Mouse (Mus musculus): Measurements from ENCODE around the gene Rtp2. TPM values are rescaled to one million over a fixed set of nuclear protein-coding genes. Genes with fewer than 3 reads are reported as not detected.
"Not testable (repeated sequence)": the region's sequence is repeated elsewhere in the genome, so short reads cannot be mapped to it uniquely, and the experiment has no call there.

Gene Rtp2
- total RNA-seq, 2 experiments from 2014 or later: not detected

DNA sequence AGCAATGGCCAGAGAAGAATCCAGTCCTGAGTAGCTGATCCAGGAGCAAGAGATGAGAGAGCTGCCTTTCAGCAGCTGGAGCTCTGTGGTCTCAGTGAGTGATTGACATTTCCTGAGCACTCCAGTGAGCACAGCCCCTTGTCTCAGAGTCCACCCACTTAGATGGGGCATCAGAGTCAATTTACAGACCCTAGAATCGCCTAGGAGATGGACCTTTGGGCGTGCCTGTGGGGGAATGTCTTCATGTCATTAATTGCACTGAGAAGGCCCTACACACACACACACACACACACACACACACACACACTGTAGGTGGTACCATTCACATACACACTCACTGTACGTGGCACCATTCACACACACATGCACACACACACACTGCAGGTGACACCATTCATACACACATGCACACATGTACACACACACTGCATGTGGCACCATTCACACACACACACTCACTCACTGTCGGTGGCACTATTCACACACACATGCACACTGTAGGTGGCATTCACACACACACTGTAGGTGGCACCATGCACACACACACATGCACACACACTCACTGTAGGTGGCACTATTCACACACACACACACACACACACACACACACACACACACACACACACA is 20.0 kb upstream of the Rtp2 start:
- no peak for DNase-seq (ENCODE audit: low spot score)

DNA sequence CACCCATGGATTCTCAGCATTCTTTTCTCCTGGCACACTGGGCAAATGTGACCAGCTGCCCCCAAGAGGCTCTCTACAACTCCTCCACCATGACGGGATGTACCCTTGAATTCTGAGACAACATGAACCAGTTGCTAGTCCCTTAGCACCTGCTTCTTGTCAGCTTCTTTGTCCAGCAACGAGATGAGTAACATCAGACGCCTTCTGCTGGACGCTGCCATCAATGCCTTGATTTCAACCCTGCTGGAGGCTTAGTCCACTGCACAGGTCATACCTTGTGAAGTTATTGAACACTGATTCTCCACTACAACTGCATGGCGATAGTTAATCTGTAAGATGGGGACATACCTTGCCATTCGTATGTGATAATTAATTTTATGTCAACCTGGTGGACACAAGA is 15.5 kb upstream of the Rtp2 start:
- no peak for DNase-seq (ENCODE audit: low spot score)

DNA sequence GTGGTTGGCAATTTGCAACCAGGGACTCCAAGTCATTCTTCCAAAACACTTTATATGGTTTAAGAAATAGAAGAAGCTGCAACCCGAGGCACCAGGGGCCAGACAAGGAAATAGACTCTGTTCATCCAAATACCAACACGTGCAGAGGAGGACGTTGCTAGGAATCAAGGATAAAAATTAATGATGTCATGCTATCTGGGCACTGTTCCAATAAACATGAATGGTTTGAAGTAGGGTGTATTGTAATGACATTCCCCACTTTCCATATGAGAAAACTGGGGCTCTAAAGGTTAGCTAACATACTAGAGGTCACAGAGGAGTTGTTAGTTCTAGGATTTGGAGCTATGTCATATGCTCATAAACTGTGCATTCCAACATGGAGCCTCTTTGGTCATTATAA is 12.6 kb upstream of the Rtp2 start:
- no peak for DNase-seq (ENCODE audit: low spot score)

DNA sequence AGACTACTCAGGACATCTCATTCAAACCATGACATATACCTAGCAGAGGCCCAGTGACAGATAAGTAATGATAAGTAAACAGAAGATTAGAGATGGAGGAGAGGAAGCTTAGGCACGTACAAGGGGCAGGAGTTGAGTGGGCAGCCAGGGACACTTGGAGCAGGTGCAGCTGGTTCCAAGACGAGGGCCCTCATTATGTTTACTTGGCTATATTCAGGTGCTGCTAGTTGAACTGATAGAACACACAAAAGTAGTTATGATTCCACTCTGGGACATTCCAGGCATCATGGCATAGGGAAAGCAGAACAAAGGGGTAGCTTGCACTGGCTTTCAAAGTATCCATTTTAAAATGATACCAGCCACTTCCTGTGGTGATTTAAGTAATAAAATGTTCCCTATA is 2.2 kb upstream of the Rtp2 start:
- no peak for DNase-seq (ENCODE audit: low spot score)

DNA sequence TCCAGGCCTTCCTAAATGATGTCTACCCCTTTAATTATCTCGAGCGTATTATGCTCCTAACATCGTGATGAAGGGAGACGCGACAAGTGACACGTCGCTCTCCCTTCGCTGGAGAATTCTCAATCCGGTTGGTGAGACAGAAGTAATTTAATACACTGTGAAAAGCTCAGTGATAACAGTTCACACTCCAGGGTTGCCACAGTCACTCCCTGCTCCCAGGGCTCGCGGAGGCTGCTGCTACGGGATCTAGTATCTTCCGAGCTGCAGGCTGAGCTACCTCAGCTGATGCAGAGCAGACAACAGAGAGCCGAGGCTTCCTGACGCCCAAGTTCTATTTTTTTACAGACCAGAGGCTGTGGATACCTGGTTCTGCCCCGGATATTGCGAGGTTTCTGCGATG is 919 bp downstream of the Rtp2 start:
- no peak for DNase-seq (ENCODE audit: low spot score)

DNA sequence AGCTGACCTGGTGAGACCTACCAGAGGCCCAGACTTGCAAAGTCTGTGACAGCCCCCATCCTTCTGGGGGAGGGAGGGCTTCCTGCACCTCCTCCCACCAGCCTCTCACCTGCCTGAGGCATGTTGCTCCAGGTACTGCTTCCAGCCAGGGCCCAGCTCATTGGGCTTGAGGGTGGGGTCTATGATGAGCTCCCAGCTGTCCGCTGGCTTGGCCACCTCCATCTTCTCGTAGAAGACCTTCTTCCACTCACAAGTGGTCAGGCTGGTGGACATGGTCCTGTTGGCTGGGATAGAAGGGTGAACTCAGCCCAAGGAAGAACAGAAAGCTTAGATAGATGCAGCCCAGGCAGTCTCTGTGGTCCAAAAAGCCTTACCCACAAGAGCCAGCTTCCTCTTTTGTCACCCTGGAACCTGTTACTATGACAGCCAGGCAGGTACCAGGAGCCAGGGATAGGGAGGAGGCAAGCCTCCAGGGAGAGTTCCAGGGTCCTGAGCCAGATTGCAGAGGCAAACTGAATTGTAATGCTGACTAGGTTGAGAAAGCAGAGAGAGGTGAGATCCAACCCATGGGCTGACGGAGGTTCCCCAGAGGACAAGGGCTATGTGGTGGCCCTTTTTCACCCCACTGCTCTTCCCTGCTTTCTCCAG is 1.6 kb downstream of the Rtp2 start:
- DNase-seq (ENCODE audit: low spot score): no peak

DNA sequence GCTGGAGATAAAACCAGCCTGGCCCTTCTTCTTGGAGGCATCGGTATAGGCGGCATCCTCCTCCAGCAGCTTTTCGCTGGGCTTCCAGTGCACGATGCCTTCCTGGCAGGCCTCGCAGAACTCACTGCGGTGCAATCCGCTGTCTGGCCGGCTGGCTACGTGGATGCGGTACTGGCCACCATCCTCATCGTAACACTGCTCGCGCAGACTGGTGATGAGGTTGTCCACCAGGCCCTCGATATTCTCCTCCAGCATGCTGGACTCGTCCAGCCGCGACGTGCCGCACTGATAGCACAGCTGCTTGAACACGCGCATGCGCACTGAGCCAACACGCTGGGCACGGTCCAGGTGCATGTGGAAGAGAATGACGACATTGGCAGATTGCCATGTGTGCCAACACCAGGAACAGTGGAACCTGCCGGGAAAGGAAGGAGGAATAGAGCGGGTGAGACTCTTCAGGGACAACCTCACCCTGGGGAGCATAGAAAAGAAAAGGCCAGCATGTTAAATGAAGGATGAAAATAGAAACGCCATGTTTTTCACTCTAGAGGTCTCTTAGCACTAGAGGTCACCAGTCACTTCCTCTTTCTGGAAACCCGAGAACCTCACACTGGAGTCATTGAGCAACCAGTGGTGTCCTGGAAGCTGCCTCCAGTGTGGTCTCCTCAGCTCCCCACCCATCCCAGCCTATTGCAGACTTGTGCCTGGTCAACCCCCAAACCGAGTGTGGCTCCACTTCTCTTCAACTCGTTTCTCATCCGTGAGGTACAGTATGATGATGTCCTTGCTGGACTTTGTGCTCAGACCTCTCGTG is 4.7 kb downstream of the Rtp2 start:
- DNase-seq (ENCODE audit: low spot score): no peak

DNA sequence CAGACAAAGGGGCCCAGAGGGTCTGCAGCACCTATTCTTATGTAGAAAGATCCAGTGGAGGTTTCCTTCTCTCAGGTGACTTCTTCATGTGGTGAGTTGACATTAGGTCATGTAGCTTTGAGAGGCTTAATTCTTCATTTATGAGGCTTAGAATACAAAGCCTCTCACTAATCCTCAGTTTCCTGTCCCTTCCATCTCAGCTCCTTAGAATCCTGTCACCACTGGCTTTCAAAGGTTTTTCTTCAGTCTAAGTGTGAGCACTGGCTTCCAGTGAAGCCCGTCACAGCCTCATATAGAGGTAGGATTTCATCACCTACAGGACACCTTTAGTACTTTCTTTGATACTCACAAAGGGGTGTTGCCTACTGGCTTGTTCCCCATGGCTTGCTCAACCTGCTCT is 9.3 kb downstream of the Rtp2 start:
- DNase-seq (ENCODE audit: low spot score): no peak

DNA sequence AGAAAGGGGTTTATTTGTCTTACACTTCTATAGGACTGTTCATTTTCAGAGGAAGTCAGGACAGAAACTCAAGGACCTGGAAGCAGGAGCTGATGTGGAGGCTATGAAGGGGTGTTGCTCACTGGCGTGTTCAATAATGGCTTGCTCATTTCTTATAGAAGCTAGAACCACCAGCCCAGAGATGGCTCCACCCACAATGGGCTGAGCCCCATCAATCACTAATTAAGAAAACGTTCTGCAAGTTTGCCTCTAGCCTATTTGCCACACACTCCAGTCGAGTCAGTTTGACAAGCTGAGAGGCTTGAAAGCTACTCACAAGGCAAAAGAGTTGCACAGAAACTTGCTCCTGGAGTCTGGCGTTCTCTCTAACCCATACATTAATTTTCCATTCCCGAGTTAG is 10.5 kb downstream of the Rtp2 start:
- no peak for DNase-seq (ENCODE audit: low spot score)

DNA sequence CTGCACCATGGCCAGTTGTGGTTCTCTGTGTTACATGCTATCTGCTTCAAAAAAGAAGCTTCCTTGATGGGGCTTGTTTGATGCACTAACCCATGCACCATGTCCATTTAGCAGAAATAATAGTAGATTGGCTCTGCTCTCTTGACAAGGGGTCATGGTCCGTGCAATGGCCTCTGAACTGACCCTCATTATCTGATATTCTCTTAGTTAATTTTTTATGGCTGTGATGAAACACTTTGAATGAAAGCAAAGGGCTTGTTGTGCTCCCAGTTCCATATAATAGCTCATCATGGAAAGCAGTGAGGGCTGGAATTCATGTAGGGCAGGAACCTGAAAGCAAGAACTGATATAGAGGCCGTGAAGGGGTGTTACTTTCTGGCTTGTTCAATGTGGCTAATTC is 12.8 kb downstream of the Rtp2 start:
- DNase-seq (ENCODE audit: low spot score): no peak

DNA sequence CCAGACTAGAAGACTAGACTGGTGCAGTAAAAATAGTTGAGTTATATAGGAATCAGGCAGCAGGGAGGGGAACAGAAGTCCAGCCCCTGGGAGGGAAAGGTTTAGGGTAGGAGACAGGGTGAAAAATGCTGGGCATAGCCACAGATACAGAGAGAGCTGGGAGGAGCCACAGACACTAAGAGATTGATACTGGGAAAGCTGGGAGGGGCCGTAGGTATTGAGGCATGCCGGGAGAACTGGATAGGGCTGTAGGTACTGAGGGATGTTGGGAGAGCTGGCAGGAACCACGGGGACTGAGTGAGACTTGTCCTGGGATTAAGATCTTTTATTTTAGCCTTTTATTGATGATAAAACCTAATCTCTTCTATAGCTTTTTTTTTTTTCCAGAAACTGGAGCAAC is 18.8 kb downstream of the Rtp2 start:
- no peak for DNase-seq (ENCODE audit: low spot score)

DNA sequence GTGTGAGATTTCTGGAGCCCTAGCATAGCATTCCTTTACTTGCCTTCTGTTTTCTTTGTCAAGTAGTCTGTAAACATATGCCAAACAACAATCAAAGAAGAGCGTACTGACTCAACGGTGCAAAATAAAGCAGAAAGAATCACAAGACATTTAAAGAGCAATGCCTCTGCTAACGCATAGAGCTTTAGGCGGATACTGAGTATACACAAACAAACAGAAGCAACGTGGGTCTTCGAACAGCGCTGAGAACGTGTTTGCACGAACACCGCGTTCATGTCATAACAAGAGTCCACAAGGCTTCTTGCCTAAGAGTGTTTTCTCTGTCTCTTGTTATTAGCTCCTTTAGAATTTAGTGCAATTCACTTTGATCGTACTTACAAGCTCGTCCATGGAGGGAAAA is 19.5 kb downstream of the Rtp2 start:
- no peak for DNase-seq (ENCODE audit: low spot score)

DNA sequence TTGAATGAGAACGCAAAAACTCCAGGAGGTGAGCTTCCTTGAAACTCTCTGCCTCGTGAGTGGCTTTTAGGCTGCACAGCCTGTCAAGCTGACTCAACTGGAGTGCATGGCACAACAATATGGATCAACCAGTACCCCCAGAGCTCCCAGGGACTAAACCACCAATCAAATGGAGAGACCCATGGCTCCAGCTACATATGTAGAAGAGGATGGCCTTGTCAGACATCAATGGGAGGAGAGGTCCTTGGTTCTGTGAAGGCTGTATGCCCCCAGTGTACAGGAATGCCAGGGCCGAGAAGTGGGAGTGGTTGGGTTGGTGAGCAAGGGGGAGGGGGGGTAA is 23.2 kb downstream of the Rtp2 start:
- not testable (repeated sequence) for DNase-seq (ENCODE audit: low spot score)

DNA sequence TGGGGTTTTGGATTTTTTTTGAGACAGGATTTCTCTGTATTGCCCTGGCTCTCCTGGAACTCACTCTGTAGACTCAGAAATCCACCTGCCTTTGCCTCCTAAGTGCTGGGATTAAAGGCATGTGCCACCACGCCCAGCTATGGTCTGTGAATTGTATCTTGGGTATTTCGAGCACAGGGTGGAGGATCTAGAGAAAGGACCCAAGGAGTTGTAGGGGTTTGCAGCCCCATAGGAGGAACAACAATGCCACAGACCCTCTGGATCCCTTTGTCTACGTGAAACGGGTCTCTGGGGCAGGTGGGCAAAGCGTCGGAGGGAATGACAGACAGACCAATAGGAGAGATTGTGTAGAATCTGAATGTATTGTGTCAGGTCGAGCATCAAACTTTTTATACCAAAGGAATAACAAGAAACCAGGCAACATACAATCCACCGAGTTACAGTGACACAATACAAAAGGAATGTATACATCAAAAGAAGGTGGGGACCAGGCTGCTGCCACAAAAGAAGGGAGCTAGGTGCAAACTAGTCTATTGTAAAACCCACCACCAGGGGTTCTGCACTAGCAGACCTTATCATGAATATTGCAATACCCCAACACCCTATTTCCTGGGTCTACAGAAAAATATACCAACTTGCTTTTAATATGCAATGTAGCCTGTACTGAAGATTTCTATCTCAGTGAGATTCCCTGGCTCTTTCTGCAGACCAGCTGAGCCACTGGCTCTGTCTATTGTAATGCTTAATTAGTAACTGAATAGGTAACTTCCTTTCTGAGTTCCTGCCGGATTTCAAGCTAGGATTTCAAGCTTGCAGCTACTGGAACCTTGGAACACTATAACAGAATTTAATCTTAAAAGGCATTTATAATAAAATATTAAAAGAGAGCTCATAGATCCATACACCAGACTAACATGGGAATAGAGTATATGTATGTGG is 23.8 kb downstream of the Rtp2 start:
- not testable (repeated sequence) for DNase-seq (ENCODE audit: low spot score)

DNA sequence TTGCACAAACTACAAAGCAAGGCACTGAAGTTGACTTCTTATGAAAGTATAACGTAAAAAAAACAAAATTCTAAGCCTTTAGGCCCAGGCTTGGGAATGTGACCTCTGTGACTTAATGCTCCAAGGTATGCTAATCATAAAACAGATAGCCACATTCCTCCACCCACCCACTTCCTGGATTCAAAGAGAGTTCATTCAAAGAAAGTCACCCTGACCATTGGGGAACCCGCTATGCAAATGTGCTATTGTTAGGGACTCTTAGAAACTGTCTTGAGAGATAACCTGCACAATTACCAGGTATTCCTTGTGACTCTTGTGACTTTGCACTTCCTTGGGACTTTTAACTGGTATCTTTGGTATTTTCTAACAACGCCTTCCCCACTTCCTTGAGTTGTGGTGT is 25.6 kb downstream of the Rtp2 start:
- not testable (repeated sequence) for DNase-seq (ENCODE audit: low spot score)

DNA sequence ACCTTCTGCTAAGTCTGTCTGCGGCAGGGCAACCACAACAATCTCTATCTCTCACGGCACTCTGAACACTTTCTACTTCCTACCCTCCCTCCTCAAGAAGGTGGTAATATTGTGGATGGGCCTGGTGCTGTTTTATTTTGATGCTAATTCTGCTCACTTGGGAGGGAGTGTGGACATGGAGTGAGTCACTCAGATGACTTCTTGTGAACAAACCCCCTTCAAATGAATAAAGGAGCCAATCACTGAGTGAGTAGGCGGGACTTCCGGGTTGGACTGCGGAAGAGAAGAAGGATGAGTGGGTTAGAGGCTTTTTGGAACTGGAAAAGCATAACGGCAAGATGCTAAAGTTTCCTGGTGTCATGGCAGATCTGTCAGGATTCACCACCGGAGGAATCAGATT is 30.8 kb downstream of the Rtp2 start:
- no peak for DNase-seq (ENCODE audit: low spot score)

DNA sequence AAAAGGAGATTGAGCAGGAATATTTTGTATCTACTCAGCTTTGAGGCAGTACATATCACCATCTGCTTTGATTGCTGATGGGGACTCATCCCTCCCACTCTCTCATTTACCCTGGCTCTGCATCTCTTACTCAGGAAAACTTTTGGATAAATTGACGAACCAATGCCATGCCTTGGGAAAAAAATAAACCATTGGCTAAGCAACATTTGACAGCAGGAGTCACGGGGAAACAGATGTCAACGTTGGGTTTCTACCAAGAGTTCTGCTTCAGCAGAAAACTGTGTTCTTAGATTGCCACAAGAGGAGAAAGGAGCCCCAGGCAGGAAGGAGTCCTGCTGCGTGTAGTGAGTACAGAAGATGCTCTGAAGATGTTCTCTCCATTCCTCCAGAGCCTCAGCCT is 32.1 kb downstream of the Rtp2 start:
- DNase-seq (ENCODE audit: low spot score): no peak

DNA sequence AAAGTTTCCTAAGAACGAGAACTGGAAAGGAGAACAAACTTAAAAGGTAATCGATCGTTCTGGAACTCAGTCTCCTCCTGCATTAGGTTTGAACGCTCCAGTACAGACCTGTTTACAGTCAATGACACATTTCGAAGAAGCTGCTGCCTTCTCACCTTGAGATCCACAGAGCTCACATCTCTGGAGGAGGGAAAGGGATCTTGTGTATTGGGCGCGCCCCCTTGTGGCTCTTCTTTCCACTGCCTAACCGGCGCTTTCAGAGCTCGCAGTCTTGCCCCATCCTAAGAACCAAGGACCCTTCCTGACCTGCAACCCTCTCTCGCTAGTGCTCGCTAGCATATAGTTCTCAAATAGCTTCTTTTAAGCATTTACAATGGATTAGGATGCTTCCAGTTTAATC is 33.4 kb downstream of the Rtp2 start:
- DNase-seq (ENCODE audit: low spot score): peak; percentile 73

DNA sequence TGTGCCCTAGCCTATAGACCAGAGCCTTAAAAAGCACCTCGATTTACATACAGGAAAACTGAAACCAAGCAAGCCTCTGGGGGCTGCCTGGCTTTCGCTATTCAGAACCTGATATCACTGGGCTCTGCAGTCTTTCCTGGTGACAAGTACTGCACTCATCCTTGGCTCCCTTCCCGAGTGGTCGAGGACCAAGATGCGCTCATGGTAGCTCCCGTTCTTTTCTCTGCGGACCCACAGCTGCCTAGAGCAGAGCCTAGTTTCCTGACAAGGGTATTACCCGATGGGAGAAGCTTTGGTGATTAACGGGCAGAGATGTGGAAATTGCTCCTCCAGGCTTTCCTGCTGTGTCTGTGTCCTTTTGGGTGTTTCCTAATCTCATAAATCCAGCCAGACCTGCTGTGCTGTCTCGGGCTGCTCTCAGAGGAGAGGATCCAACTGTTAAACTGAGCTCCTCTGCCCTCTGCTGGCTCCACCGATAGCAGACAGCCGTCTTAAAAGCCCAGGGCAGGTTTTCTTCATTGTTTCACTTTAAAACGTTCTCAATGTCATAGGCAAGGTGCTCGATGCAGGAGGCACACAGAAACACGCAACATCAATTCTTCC is 34.1 kb downstream of the Rtp2 start:
- DNase-seq (ENCODE audit: low spot score): peak; percentile 58

DNA sequence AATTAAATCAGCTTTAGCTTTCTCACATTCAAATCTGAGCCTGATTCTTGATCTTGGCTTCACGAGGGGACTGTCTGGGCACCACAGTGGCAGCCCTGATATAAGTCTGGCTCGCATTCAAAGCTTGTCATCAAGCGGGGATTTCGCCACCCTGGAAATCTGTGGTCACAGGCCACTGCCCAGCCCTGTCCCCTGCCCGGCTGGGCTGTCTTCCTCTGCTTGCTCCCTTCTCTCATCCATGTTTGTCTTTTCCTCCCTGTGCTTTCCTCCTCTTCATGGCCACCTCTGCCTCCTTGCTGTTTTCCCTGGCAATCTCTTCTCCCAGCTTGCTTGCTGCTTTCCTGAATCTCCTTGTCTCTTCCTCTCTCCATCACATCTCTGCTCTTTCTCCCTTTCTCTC is 34.7 kb downstream of the Rtp2 start:
- DNase-seq (ENCODE audit: low spot score): no peak

DNA sequence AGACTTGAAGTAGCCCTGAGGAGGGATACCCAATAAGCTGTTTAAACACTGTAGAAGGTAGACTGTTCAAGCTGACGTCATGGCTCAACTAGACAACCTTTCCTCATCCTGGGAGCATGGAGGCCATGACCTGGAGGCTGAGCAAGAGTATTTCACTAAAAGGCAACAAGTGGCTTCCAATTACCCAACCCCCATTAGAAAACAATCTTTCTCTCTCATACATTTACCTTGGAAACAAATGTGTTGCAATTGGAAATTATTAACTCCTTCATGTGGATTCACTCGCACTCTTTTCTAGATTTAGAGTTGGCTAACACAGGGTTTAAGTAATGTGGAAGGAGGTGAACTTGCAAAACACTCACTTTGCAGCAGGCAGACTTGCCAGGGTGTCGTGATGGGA is 37.1 kb downstream of the Rtp2 start:
- DNase-seq (ENCODE audit: low spot score): no peak

All from gastrocnemius, adult 18-20 months (tissue).